Mouse (Mus musculus): ENCODE measurements around the gene Gm5741.
A peak's percentile ranks its signal among the peaks of the same experiment; 100 is the strongest.

Gm5741 gene

DNA sequence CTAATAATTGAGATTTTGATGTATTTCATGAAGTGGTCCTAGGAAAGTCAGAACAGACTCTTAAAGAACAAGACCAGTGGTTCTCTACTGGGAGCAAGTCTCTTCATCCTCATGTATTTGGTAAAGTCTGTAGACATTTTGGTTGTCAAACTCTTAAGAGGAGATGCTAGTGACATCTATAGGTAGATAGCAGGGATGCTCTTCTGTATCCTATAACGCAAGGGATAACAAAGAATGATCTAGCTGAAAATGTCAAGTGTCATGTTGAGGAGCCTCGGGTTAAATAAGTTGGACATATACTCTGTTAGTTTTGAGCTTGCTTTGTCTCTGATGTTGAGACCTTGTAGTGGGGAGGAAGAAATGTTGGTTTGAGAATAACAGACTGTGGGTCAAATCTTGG lies 39.9 kb downstream of the Gm5741 start:
- DNase-seq (ENCODE audit: low spot score) = no peak

DNA sequence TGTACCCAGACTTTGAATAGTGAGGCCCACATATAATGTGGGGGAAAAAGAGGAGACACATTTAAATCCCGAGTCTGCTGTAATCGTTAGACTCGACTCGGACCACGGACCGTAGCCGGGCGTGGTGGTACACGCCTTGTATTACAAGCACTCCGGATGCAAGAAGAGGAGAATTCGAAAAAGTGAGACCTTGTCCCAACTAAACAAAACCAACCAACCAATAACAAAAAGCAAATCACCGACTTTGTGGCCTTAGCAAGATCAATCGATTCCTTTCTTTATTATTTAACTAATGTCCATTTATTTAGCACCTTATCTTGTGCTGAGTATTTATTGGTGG lies 40.3 kb downstream of the Gm5741 start:
- no peak for DNase-seq (ENCODE audit: low spot score)

- DNase-seq (ENCODE audit: low spot score) = peak; percentile 96
Measured at GRCm38 (mm10) chr8:85026670-85027515, 40.9 kb downstream of the Gm5741 start, which contains the start of gene Trir. TSS of gene Trir (plus strand) at chr8:85026823.

DNA sequence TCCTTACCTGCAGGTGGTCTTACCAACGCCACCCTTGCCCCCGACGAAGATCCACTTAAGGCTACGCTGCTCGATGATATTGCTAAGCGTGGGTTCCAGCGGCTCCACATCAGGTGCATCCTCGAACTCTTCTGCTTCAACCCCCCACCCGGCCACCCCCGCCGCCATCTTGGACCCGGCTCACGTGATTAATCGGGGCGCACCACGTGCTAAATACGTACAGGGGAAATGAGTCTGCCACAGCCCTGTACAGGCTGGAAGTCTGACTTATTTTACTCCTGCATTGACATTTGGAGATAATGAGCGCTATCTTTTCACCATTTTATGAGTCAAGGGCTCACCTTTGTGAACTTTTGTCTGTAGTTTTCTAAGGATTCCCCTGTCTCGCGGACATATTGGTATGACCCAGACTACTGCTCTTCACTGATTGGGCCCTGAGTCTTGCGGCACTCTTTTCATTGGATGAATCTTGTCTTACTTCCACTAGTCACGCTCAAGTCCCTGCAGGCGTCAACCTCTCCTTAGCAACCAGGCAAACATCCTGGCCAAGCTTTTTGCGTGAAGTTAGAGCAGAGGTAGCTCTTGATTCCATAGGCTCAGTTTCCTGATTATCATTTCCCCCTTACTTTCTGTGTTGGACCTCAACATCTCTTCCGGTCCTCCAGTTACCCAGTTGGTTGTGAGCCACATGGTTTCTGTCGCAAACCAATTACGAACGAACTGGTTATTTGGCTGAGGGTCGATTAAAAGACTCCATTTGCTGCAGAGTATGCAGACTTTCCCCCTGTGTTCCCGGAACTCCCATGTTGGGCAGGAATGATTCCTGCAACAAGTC lies 42.5 kb downstream of the Gm5741 start, which contains the start of gene Asna1:
Asna1 (minus strand) TSS at position 184 of the 835 bp plus-strand sequence.
- peak; percentile 91 for DNase-seq (ENCODE audit: low spot score)

DNA sequence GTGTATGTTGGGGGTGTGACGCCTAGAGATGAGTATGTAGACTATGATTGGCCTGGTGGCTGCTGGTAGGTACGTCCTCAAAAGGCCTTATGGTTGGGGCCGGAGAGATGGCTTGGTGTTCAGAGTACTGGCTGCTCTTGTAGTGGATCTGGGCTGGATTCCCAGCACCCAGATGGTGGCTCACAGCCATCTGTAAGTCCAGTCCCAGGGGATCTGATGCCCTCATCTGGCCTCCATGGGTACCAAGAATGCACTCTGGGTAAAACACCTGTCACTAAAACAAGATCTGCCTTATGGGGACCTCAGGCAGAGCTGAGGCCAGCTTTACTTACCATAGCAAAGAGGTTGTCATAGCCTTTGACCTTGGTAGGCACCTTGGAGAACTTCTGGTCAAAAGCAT lies 43.9 kb downstream of the Gm5741 start:
- DNase-seq (ENCODE audit: low spot score) = no peak

DNA sequence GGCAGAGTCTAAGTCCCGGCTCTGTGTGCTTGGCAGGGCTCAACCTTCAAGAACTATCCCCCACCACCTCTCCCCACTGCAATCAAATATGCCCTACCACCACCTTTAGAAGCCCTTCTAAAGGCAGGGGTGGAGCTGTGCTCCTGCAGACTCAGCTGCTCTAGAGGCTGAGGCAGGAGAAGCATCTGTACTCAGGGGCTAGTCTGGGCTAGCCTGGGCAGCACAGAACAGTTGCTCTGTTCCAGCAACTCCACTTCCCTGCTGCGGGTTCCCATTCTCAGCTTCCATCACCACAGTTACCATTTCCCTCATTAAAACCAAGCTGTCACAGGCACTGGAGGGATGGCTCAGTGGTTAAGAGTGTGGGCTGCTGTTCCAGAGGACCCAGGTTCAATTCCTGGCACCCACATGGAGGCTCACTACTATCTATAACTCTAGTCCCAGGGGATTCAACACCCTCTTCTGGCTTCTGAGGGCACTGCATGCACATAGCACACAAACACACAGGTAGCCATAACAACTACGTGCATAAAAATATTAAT lies 46.2 kb downstream of the Gm5741 start:
- DNase-seq (ENCODE audit: low spot score) = no peak

All from yolk sac, embryonic 10.5 days (tissue).